Mouse (Mus musculus) liver, postnatal 0 days (tissue): ENCODE data around the gene Arf5.

Source experiments
- CTCF ChIP-seq: sonication (generic); IDR thresholded peaks from 2 replicates; pipeline ENCODE4 v1.5.1; 2016; ENCODE audit warnings: antibody characterized with exemption, low read depth
- EP300 ChIP-seq: IDR thresholded peaks from 2 replicates; pipeline ENCODE4 v1.6.1; 2016; ENCODE audit warnings: antibody characterized with exemption, low read depth, mild to moderate bottlenecking

DNA sequence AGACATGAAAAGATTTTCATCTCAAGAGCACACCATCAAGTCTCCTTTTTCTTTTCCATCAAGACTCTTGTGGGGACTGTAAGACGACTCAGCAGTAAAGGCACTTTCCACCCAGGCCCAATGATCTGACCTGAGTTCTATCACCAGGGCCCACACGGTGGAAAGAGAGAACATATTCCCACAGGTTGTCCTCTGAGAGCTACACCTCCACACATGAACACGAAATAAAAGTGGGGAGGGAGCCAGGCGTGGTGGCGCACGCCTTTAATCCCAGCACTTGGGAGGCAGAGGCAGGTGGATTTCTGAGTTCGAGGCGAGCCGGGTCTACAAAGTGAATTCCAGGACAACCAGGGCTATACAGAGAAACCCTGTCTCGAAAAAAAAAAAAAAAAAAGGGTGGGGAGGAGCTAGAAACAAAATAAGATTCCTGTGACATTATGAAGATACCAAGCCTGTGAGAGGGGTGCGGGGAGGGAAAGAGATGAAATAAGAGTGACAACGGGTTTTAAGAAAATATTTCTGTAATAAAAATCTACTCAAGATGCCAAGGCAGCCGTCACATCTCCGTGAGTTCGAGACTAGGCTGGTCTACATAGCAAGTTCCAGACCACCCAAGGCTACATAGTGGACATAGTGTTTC, 589 bp upstream of the Arf5 start:
- TF ChIP-seq CTCF, result no peak
- TF ChIP-seq EP300, result no peak
